Mouse (Mus musculus): Measurements from ENCODE around the gene Wdfy2. TPM values are rescaled to one million over a fixed set of nuclear protein-coding genes. Genes with fewer than 3 reads are reported as not detected.

Gene Wdfy2
- total and polyA plus RNA-seq, 3 experiments = 2.7 to 4.1 TPM; not detected in 1

- no peak overlapping the region for H3K4me3 ChIP-seq (ENCODE audit: control insufficient read depth in 1 of 2, insufficient read depth in 1 of 2, low read depth in 2 of 2, low read length in 2 of 2)
- H3K27me3 ChIP-seq (ENCODE audit: control insufficient read depth in 1 of 2, insufficient read depth in 2 of 2, low read length in 2 of 2) = no peaks in the 10 kb centered on the region; a peak in 1 of 4 replicates
- H3K4me1 ChIP-seq (ENCODE audit: control insufficient read depth in 1 of 2, insufficient read depth in 2 of 2, low read length in 2 of 2) = peaks cover 3 to 8% of the 10 kb centered on the region in 2 experiments
- H3K36me3 ChIP-seq (ENCODE audit: control insufficient read depth in 1 of 2, insufficient read depth in 2 of 2, low read length in 2 of 2) = peaks cover 0 to 8% of the 10 kb centered on the region in 2 experiments; a peak in 2 of 4 replicates
- peak; percentile 84 for DNase-seq (ENCODE audit: low read depth, low spot score)
- no peaks in the 10 kb centered on the region for H3K9me3 ChIP-seq (replicated peaks; ENCODE audit: insufficient read depth, low read length)
- H3K79me2 ChIP-seq (ENCODE audit: control insufficient read depth, insufficient read depth, low read length, poor library complexity) = no peaks in the 10 kb centered on the region
- no peak overlapping the region for H3K9ac ChIP-seq (ENCODE audit: control insufficient read depth, low read depth, low read length, poor library complexity, severe bottlenecking)
- no peak overlapping the region for H3K27ac ChIP-seq (ENCODE audit: control insufficient read depth, low read depth, low read length)
- TF ChIP-seq POLR2AphosphoS5 (IDR thresholded peaks at IDR 0.05; ENCODE audit: borderline replicate concordance, low read depth, low read length) = no peak
- no peak for TF ChIP-seq ELF1 (IDR thresholded peaks at IDR 0.05; ENCODE audit: low read depth, low read length)
- TF ChIP-seq CHD1 (IDR thresholded peaks at IDR 0.05; ENCODE audit: low read depth, low read length) = no peak
- TF ChIP-seq MAFK (IDR thresholded peaks at IDR 0.05; ENCODE audit: borderline replicate concordance, low read depth, low read length) = no peak
- TF ChIP-seq ETS1 (IDR thresholded peaks at IDR 0.05; ENCODE audit: low read depth, low read length) = peak; percentile 52; the same call in 1 of the 2 replicates
- no peak for TF ChIP-seq MAZ (IDR thresholded peaks at IDR 0.05; ENCODE audit: low read depth, low read length)
- TF ChIP-seq ZMIZ1 (IDR thresholded peaks at IDR 0.05; ENCODE audit: low read depth, low read length) = no peak
- TF ChIP-seq UBTF (IDR thresholded peaks at IDR 0.05; ENCODE audit: borderline replicate concordance, insufficient read depth, low read depth, low read length) = no peak
- TF ChIP-seq EP300 (IDR thresholded peaks at IDR 0.05; ENCODE audit: low read depth in 1 of 2, low read length in 2 of 2) = peak; percentile 76 to 91
- TF ChIP-seq ZKSCAN1 (IDR thresholded peaks at IDR 0.05; ENCODE audit: low read depth, low read length) = no peak
- TF ChIP-seq MYC (IDR thresholded peaks at IDR 0.05; ENCODE audit: low read depth, low read length) = no peak; the same call in 1 of the 2 replicates
- TF ChIP-seq TCF12 (IDR thresholded peaks at IDR 0.05; ENCODE audit: low read depth, low read length) = peak; percentile 36; the same call in 1 of the 2 replicates
- TF ChIP-seq RAD21 (IDR thresholded peaks at IDR 0.05; ENCODE audit: low read depth, low read length) = no peak
- TF ChIP-seq BHLHE40 (IDR thresholded peaks at IDR 0.05; ENCODE audit: borderline replicate concordance, low read depth, low read length) = no peak
- TF ChIP-seq NELFE (IDR thresholded peaks at IDR 0.05; ENCODE audit: low read depth, low read length) = no peak
- no peak; the same call in 1 of the 2 replicates for TF ChIP-seq CHD2 (IDR thresholded peaks at IDR 0.05; ENCODE audit: low read length)
- peak; percentile 67; the same call in 1 of the 2 replicates for TF ChIP-seq JUND (IDR thresholded peaks at IDR 0.05; ENCODE audit: low read depth, low read length)
- TF ChIP-seq NRF1 (IDR thresholded peaks at IDR 0.05; ENCODE audit: insufficient read depth, low read depth, low read length, poor library complexity, severe bottlenecking) = no peak
- no peak for TF ChIP-seq HCFC1 (IDR thresholded peaks at IDR 0.05; ENCODE audit: low read depth, low read length)
- no peak for TF ChIP-seq E2F4 (IDR thresholded peaks at IDR 0.05; ENCODE audit: borderline replicate concordance, low read depth, low read length)
- peak; percentile 77 for TF ChIP-seq RCOR1 (IDR thresholded peaks at IDR 0.05; ENCODE audit: low read depth, low read length)
- TF ChIP-seq GATA1 (IDR thresholded peaks at IDR 0.05; ENCODE audit: low read depth, low read length) = peak; percentile 92
- no peak; the same call in 1 of the 2 replicates for TF ChIP-seq SIN3A (IDR thresholded peaks at IDR 0.05; ENCODE audit: low read length)
- no peak for TF ChIP-seq CTCF (IDR thresholded peaks at IDR 0.05 in 2 of 3, conservative IDR thresholded peaks at IDR 0.05 in 1 of 3; ENCODE audit: control insufficient read depth in 1 of 3, insufficient read depth in 1 of 3, low read depth in 2 of 3, low read length in 3 of 3, poor library complexity in 1 of 3, severe bottlenecking in 1 of 3)
- no peak for TF ChIP-seq MAX (IDR thresholded peaks at IDR 0.05; ENCODE audit: low read length)
- no peak for TF ChIP-seq POLR2AphosphoS2 (IDR thresholded peaks at IDR 0.05; ENCODE audit: low read length)
- no peak for TF ChIP-seq USF2 (IDR thresholded peaks at IDR 0.05; ENCODE audit: borderline replicate concordance in 1 of 2, insufficient read depth in 1 of 2, low read depth in 1 of 2, low read length in 2 of 2)
- peak; percentile 66 for TF ChIP-seq ZNF384 (IDR thresholded peaks at IDR 0.05; ENCODE audit: low read depth, low read length)
- TF ChIP-seq MYB (IDR thresholded peaks at IDR 0.05; ENCODE audit: low read depth, low read length) = no peak
- TF ChIP-seq KAT2A (conservative IDR thresholded peaks at IDR 0.05; ENCODE audit: low read depth, low read length) = no peak
- no peak for TF ChIP-seq MEF2A (IDR thresholded peaks at IDR 0.05; ENCODE audit: extremely low read depth, insufficient replicate concordance, low read depth, low read length, poor library complexity, severe bottlenecking)
- TF ChIP-seq USF1 (IDR thresholded peaks at IDR 0.05; ENCODE audit: low read depth, low read length) = no peak
- no peak for TF ChIP-seq GABPA (IDR thresholded peaks at IDR 0.05; ENCODE audit: low read depth, low read length)
- TF ChIP-seq ZC3H11A (IDR thresholded peaks at IDR 0.05; ENCODE audit: low read depth, low read length) = no peak
- TF ChIP-seq TBP (IDR thresholded peaks at IDR 0.05; ENCODE audit: low read depth, low read length) = no peak
- no peak; the same call in 1 of the 2 replicates for TF ChIP-seq MXI1 (IDR thresholded peaks at IDR 0.05; ENCODE audit: low read depth, low read length)
- no peak for TF ChIP-seq TAL1 (IDR thresholded peaks at IDR 0.05; ENCODE audit: low read length)
- TF ChIP-seq SMC3 (IDR thresholded peaks at IDR 0.05; ENCODE audit: low read depth, low read length) = no peak
Observed at GRCm38 (mm10) chr14:62979815-62980214, 142.3 kb downstream of the Wdfy2 start.

All from MEL (cell line).